20 mouse cellular contexts compared by ENCODE assay signal in the genomic region with DNA sequence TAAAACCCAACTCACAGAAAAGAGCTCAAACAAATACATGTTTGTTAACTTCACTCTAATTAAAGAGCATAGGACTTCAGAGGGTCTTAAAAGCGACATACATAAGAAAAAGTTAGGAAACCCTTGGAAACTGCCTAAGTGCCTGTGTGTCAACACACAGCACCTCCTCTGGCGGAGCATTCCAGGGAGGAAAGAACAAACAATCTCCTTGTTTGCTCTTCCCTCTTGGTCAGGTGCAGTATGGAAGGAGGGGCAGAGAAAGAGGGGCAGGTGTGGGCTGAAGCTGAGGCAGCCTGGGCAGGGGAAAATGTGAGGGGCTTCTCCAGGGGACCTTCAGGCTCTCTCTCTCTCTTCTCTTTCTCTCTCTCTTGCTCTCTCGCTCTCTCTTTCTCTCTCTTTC. TPM values are rescaled to one million over a fixed set of nuclear protein-coding genes. Genes with fewer than 3 reads are reported as not detected.
"Had no signal": no experiment of that assay in that cellular context is flagged by ENCODE, and none has a peak within 500 bp of the region (broad histone marks: within the 10 kb centered on the region; RNA-seq: fewer than 3 reads in every experiment).

No protein-coding gene starts in this region.

- H3K9ac ChIP-seq: liver, embryonic 15.5 days; midbrain, embryonic 13.5 days; neural tube, embryonic 13.5 days had no signal

- H3K27me3 ChIP-seq: midbrain, embryonic 13.5 days had no signal

- H3K4me2 ChIP-seq: liver, embryonic 11.5 days; liver, embryonic 15.5 days; midbrain, embryonic 13.5 days; neural tube, embryonic 13.5 days had no signal

- DNase-seq: kidney, adult 8-10 months; kidney, postnatal 25 days; right cerebral cortex, postnatal 14 days; thymus, adult 18-20 months; thymus, postnatal 25 days had no signal

- ATAC-seq: inflammation-experienced regulatory T-cells, adult 6 months; intestine, postnatal 0 days; midbrain, embryonic 13.5 days had no signal

- H3K4me3 ChIP-seq: left cerebral cortex, adult 2 months; limb, embryonic 10.5 days; liver, embryonic 15.5 days; midbrain, embryonic 13.5 days; neural tube, embryonic 13.5 days had no signal

- H3K9me3 ChIP-seq: limb, embryonic 10.5 days; liver, embryonic 15.5 days; midbrain, embryonic 13.5 days; neural tube, embryonic 13.5 days had no signal

- H3K27ac ChIP-seq: left cerebral cortex, adult 2 months; limb, embryonic 10.5 days; liver, embryonic 15.5 days; midbrain, embryonic 13.5 days; neural tube, embryonic 13.5 days had no signal

- H3K36me3 ChIP-seq: limb, embryonic 10.5 days; liver, embryonic 15.5 days; midbrain, embryonic 13.5 days; neural tube, embryonic 13.5 days had no signal

- H3K4me1 ChIP-seq: limb, embryonic 10.5 days; liver, embryonic 15.5 days; midbrain, embryonic 13.5 days; neural tube, embryonic 13.5 days had no signal

RNA-seq across cellular contexts. Expression of a gene that starts 7.9 kb away (rescaled TPM):
- total RNA-seq: layer of hippocampus, postnatal 25 days; left cerebral cortex, adult 2 months; left cerebral cortex, postnatal 14 days; monocyte, adult 5-6 weeks had no signal
- polyA plus RNA-seq: intestine, postnatal 0 days; kidney, embryonic 16.5 days; limb, embryonic 10.5 days; limb, embryonic 14.5 days; liver, embryonic 11.5 days; liver, embryonic 15.5 days; midbrain, embryonic 13.5 days; neural tube, embryonic 13.5 days; spleen, adult 2 months; urinary bladder, adult 2 months had no signal
